Mouse (Mus musculus) stomach, embryonic 16.5 days (tissue): ENCODE data around the gene Tspan11. TPM values are rescaled to one million over a fixed set of nuclear protein-coding genes. Genes with fewer than 3 reads are reported as not detected.

Experiments
- ATAC-seq: fragments of 200-750 bp; cut with Nextera tagmentation; 2 replicates; pipeline ENCODE4 v1.8.0; 2017; ENCODE audit warnings: moderate number of reproducible peaks, moderate TSS enrichment; ENCODE audit not compliant: insufficient read depth, low FRiP score
- H3K27ac ChIP-seq: fragments of 300-500 bp; sonication (generic); 2 replicates; pipeline ENCODE4 v1.5.1; 2014; ENCODE audit warnings: low read length
- H3K27me3 ChIP-seq: fragments of 300-500 bp; sonication (generic); 2 replicates; pipeline ENCODE4 v1.6.1; 2014; ENCODE audit warnings: low read length, control low read depth, mixed read lengths; ENCODE audit not compliant: control insufficient read depth, insufficient read depth
- H3K36me3 ChIP-seq: fragments of 300-500 bp; sonication (generic); 2 replicates; pipeline ENCODE4 v1.6.1; 2014; ENCODE audit warnings: low read length; ENCODE audit not compliant: control insufficient read depth, insufficient read depth
- H3K4me1 ChIP-seq: fragments of 300-500 bp; sonication (generic); 2 replicates; pipeline ENCODE4 v1.6.1; 2014; ENCODE audit warnings: low read length, control low read depth, mixed read lengths; ENCODE audit not compliant: control insufficient read depth, insufficient read depth
- H3K4me2 ChIP-seq: fragments of 300-500 bp; sonication (generic); 2 replicates; pipeline ENCODE4 v1.6.1; 2014; ENCODE audit warnings: low read depth, low read length, mixed read lengths
- H3K4me3 ChIP-seq: fragments of 300-500 bp; sonication (generic); replicated peaks from 2 replicates; pipeline ENCODE4 v1.5.1; 2014; ENCODE audit warnings: mild to moderate bottlenecking, low read length
- H3K9ac ChIP-seq: fragments of 300-500 bp; sonication (generic); 2 replicates; pipeline ENCODE4 v1.6.1; 2014; ENCODE audit warnings: low read length
- H3K9me3 ChIP-seq: fragments of 300-500 bp; sonication (generic); replicated peaks from 2 replicates; pipeline ENCODE4 v1.6.1; 2016; ENCODE audit warnings: low read length, control low read depth; ENCODE audit not compliant: control insufficient read depth
- WGBS: fragments of 180-500 bp; shearing (Covaris S2); extraction: QIAGEN DNeasy Blood & Tissue Kit; methylation state at CpG from one replicate; pipeline ENCODE4 v1.1.7; 2014; 5-methylcytosine and 5-hydroxymethylcytosine counted together
- polyA plus RNA-seq: library from polyadenylated mRNA; unstranded; fragments of >200 nt; fragmentation: Nextera tagmentation; extraction: Ambion mirVana; gene quantifications from 2 replicates; pipeline ENCODE4 v1.2.1, GENCODE M21; 2015

Gene Tspan11
- polyA plus RNA-seq, 1 experiment from 2014 or later: 4.1 TPM

GRCm38 (mm10) chr6:127871436-127871835, 16.0 kb upstream of the Tspan11 start:
- no peak for ATAC-seq
- H3K4me3 ChIP-seq: no peak overlapping the region
- 87% methylated on average over 6 of the region's 6 CpGs for WGBS

DNA sequence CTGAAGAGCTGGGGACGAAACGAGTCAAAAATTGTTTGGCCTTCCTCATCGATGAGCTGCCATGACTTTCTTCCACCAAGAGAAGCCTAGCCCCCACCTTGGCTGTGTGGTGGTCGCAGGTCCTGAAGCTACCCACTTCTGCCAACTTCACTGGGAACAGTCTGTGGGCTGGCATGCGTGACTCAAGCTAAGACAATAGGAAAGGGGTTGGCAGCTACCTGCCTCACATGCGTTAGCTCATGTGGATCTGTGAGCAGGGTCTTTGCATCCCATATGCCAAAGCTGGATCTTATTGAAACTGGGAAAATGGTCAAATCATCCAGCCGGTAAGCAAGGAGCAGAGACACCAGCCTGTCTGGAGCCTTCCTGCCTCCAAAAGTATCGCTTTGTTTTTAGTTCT, 14.8 kb upstream of the Tspan11 start:
- WGBS: 87% methylated on average over 8 of the region's 8 CpGs
- ATAC-seq: no peak
- peaks cover 3% of the 10 kb centered on the region for H3K4me1 ChIP-seq

More at GRCm38 (mm10) chr6:127871436-127871835, 16.0 kb upstream of the Tspan11 start:
- H3K4me2 ChIP-seq: no peak overlapping the region
- no peak overlapping the region for H3K9ac ChIP-seq
- H3K36me3 ChIP-seq: no peaks in the 10 kb centered on the region
- peaks cover 3% of the 10 kb centered on the region for H3K4me1 ChIP-seq
- no peak overlapping the region for H3K27ac ChIP-seq
- H3K27me3 ChIP-seq: no peaks in the 10 kb centered on the region
- H3K9me3 ChIP-seq: no peaks in the 10 kb centered on the region

DNA sequence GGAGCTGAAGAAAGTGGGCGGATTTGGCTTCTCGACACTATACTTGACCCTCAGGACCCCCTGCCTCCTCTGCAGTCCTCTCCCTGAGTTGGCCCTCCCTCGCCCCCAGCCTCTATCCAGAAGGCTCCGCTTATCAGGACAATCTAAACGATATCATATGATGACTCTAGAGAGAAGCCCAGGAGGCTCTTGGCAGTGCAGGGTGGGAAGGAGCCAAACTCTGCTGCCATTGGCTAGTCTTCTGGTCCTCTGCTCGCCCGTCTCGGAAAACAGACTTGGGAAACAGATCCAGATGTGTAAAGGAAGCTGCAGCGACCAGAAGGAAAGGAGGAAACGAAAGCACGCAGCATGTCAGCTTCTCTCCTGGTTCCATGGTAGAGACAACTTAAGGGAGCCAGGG, 11.5 kb upstream of the Tspan11 start:
- no peaks in the 10 kb centered on the region for H3K36me3 ChIP-seq
- no peak overlapping the region for H3K27ac ChIP-seq
- WGBS: 58% methylated on average over 11 of the region's 11 CpGs
- no peak; the same call in 1 of the 2 replicates for ATAC-seq
- H3K4me1 ChIP-seq: no peaks in the 10 kb centered on the region
- H3K4me3 ChIP-seq: no peak overlapping the region
- H3K9ac ChIP-seq: no peak overlapping the region
- peaks cover 6% of the 10 kb centered on the region; the same call in 1 of the 2 replicates for H3K9me3 ChIP-seq
- no peaks in the 10 kb centered on the region for H3K27me3 ChIP-seq
- no peak overlapping the region for H3K4me2 ChIP-seq

More for the DNA sequence above, 14.8 kb upstream of the Tspan11 start:
- H3K4me3 ChIP-seq: no peak overlapping the region
- H3K9ac ChIP-seq: no peak overlapping the region
- H3K27ac ChIP-seq: no peak overlapping the region
- no peak overlapping the region for H3K4me2 ChIP-seq
- H3K36me3 ChIP-seq: no peaks in the 10 kb centered on the region
- H3K9me3 ChIP-seq: no peaks in the 10 kb centered on the region
- H3K27me3 ChIP-seq: no peaks in the 10 kb centered on the region

- no peak overlapping the region for H3K27ac ChIP-seq
- no peak for ATAC-seq
Observed at GRCm38 (mm10) chr6:127876436-127876835, 11.0 kb upstream of the Tspan11 start.

DNA sequence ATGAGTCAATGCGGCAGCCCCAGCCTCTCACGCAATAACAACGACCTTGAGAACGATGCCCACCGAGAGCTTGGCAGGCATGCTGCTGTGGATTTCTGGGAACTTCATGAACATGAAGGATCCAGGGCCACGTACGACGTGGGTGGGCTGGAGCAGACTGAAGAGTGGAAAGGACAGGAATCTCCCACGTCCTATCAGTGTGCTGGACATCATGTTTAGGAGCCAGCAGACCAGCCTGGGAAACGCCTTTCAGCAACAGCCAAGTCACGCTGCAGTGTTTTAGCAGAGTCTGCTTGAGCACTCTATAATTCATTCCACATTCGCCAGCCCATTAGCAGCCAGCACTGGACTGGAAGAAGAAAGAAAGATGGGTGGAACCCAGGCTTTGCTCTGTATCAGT, 10.4 kb upstream of the Tspan11 start:
- no peak overlapping the region; the same call in 1 of the 2 replicates for H3K27ac ChIP-seq
- WGBS: 72% methylated on average over 12 of the region's 12 CpGs
- ATAC-seq: peak; percentile 40
- H3K9me3 ChIP-seq: peaks cover 6% of the 10 kb centered on the region; the same call in 1 of the 2 replicates
- H3K4me3 ChIP-seq: no peak overlapping the region
- no peaks in the 10 kb centered on the region for H3K4me1 ChIP-seq
- no peaks in the 10 kb centered on the region for H3K36me3 ChIP-seq
- no peaks in the 10 kb centered on the region for H3K27me3 ChIP-seq
- no peak overlapping the region for H3K9ac ChIP-seq
- H3K4me2 ChIP-seq: no peak overlapping the region

More at GRCm38 (mm10) chr6:127876436-127876835, 11.0 kb upstream of the Tspan11 start:
- Histone ChIP-seq H3K4me1 (no peaks in the 10 kb centered on the region), H3K4me2 (no peak overlapping the region), H3K9ac (no peak overlapping the region), H3K9me3 (peaks cover 6% of the 10 kb centered on the region; the same call in 1 of the 2 replicates), H3K27me3 (no peaks in the 10 kb centered on the region), H3K4me3 (no peak overlapping the region), H3K36me3 (no peaks in the 10 kb centered on the region)
- WGBS: 72% methylated on average over 9 of the region's 9 CpGs

- Histone ChIP-seq H3K9me3 (peaks cover 6% of the 10 kb centered on the region; the same call in 1 of the 2 replicates), H3K27ac (no peak overlapping the region), H3K27me3 (no peaks in the 10 kb centered on the region), H3K4me2 (no peak overlapping the region), H3K4me3 (no peak overlapping the region), H3K4me1 (no peaks in the 10 kb centered on the region), H3K9ac (no peak overlapping the region), H3K36me3 (no peaks in the 10 kb centered on the region)
- 88% methylated on average over 6 of the region's 6 CpGs for WGBS
- ATAC-seq: no peak
Observed at GRCm38 (mm10) chr6:127879472-127879871, 7.9 kb upstream of the Tspan11 start.

GRCm38 (mm10) chr6:127886916-127887315, 473 bp upstream of the Tspan11 start:
- Histone ChIP-seq H3K36me3 (no peaks in the 10 kb centered on the region), H3K9me3 (no peaks in the 10 kb centered on the region), H3K27ac (no peak overlapping the region), H3K4me1 (peaks cover 11% of the 10 kb centered on the region), H3K4me3 (peak overlapping the region; percentile 49; the same call in 1 of the 2 replicates), H3K27me3 (0 out of 2 replicates have a peak, but pooled peaks cover 3% of the 10 kb centered on the region), H3K9ac (no peak overlapping the region; the same call in 1 of the 2 replicates), H3K4me2 (peak overlapping the region; percentile 89)
- ATAC-seq: no peak
- WGBS: 19% methylated on average over 7 of the region's 7 CpGs

DNA sequence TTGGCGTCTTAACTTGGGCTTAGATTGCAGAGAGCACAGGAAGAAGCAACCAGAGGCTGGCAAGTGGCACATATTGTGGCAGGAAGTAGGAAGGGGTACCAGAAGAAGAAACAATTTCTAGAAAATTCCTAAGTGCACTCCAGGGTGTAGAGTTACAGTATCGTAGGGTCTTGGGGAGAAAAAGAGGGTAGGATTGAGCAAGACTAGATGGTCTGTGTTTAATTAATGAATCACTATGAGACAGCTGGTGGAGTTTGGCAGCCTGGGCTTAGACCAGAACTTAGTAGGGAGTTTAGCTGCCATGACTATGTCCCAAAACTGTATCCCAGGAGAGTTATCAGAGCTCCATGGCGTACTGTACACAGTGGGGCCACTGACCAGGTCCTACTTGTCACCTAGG, 1.2 kb downstream of the Tspan11 start:
- H3K36me3 ChIP-seq: no peaks in the 10 kb centered on the region
- no peak overlapping the region for H3K27ac ChIP-seq
- no peak overlapping the region for H3K9ac ChIP-seq
- H3K4me2 ChIP-seq: peak overlapping the region; percentile 89
- no peak for ATAC-seq
- peaks cover 11% of the 10 kb centered on the region for H3K4me1 ChIP-seq
- 71% methylated on average over 3 of the region's 3 CpGs for WGBS
- H3K9me3 ChIP-seq: no peaks in the 10 kb centered on the region
- H3K4me3 ChIP-seq: peak overlapping the region; percentile 49; the same call in 1 of the 2 replicates
- 0 out of 2 replicates have a peak, but pooled peaks cover 3% of the 10 kb centered on the region for H3K27me3 ChIP-seq

DNA sequence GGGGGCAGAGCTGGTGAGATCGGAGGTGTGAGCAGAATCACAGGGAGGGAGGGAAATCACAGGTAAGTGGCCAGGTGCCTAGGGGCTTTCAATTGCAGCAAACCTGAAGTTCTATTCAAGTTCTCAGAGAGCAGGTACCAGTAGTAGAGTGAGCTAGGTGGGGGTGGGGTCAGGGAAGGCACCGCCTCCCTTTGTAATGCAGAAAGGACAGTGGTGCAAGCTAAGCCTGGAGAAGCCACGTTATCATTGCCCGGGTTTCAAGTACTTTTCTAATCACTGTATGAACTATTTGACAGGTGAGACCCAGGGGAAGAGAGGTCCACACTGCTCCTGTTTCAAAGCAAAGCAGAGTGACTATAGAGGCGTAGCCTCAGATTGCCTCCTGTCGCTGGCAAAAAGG, 6.2 kb downstream of the Tspan11 start:
- Histone ChIP-seq H3K36me3 (no peaks in the 10 kb centered on the region), H3K4me3 (no peak overlapping the region), H3K9ac (no peak overlapping the region), H3K27me3 (0 out of 2 replicates have a peak, but pooled peaks cover 3% of the 10 kb centered on the region), H3K27ac (no peak overlapping the region), H3K4me2 (no peak overlapping the region), H3K9me3 (no peaks in the 10 kb centered on the region), H3K4me1 (no peaks in the 10 kb centered on the region)
- no peak for ATAC-seq
- 37% methylated on average over 6 of the region's 6 CpGs for WGBS
